Mouse (Mus musculus): ENCODE measurements around the gene Folr2. TPM values are rescaled to one million over a fixed set of nuclear protein-coding genes. Genes with fewer than 3 reads are reported as not detected.

Folr2 gene
- 7.9 and 8.4 TPM in 2 replicates for polyA plus RNA-seq (2012; rRNA removed)

GRCm38 (mm10) chr7:101857094-101857493, at the start of gene Folr2:
TSS of gene Folr2 (minus strand) at chr7:101857194.

GRCm38 (mm10) chr7:101906287-101906681, 49.3 kb upstream of the Folr2 start, which contains the start of gene Tomt:
TSS of gene Tomt (minus strand) at chr7:101906359.

GRCm38 (mm10) chr7:101905561-101906286, 48.7 kb upstream of the Folr2 start, which contains the start of gene Lamtor1:
TSS of gene Lamtor1 (plus strand) at chr7:101905904.

GRCm38 (mm10) chr7:101870629-101871028, 13.6 kb upstream of the Folr2 start, which contains the start of gene Folr1:
TSS of gene Folr1 (minus strand) at chr7:101870788.

GRCm38 (mm10) chr7:101863415-101863814, 6.4 kb upstream of the Folr2 start, which contains the start of gene Anapc15:
TSS of gene Anapc15 (plus strand) at chr7:101863715.

GRCm38 (mm10) chr7:101837606-101838471, 19.2 kb downstream of the Folr2 start, which contains the start of gene Inppl1:
TSS of gene Inppl1 (minus strand) at chr7:101838229.

GRCm38 (mm10) chr7:101817861-101818401, 39.1 kb downstream of the Folr2 start, which contains the start of gene Phox2a:
TSS of gene Phox2a (plus strand) at chr7:101818313.

Other genes with a start within 250 kb of the Folr2 start
- 8.3 and 8.9 TPM in 2 replicates for gene Clpb, start 193.6 kb downstream of the Folr2 start, polyA plus RNA-seq (2012; rRNA removed)
- gene Phox2a, start 38.9 kb downstream of the Folr2 start, polyA plus RNA-seq (2012; rRNA removed): not detected in 2 replicates
- gene Inppl1, start 19.0 kb downstream of the Folr2 start, polyA plus RNA-seq (2012; rRNA removed): 4.6 TPM in 2 replicates
- gene Anapc15, start 6.5 kb upstream of the Folr2 start, polyA plus RNA-seq (2012; rRNA removed): 59.8 and 64.5 TPM in 2 replicates
- 0.18 and 0.37 TPM in 2 replicates for gene Folr1, start 13.6 kb upstream of the Folr2 start, polyA plus RNA-seq (2012; rRNA removed)
- 58.7 and 64.3 TPM in 2 replicates for gene Lamtor1, start 48.7 kb upstream of the Folr2 start, polyA plus RNA-seq (2012; rRNA removed)
- 0.11 and 0.12 TPM in 2 replicates for gene Tomt, start 49.2 kb upstream of the Folr2 start, polyA plus RNA-seq (2012; rRNA removed)
- 1.1 and 1.4 TPM in 2 replicates for gene Lrrc51, start 76.7 kb upstream of the Folr2 start, polyA plus RNA-seq (2012; rRNA removed)
- 23.8 and 28.1 TPM in 2 replicates for gene Numa1, start 76.9 kb upstream of the Folr2 start, polyA plus RNA-seq (2012; rRNA removed)
- gene Il18bp, start 161.5 kb upstream of the Folr2 start, polyA plus RNA-seq (2012; rRNA removed): 9.0 and 12.3 TPM in 2 replicates
- gene Rnf121, start 208.3 kb upstream of the Folr2 start, polyA plus RNA-seq (2012; rRNA removed): 17.6 and 17.7 TPM in 2 replicates
- 15.5 and 16.8 TPM in 2 replicates for gene Xndc1, start 208.3 kb upstream of the Folr2 start, polyA plus RNA-seq (2012; rRNA removed)
- gene Xntrpc, start 208.5 kb upstream of the Folr2 start, polyA plus RNA-seq (2012; rRNA removed): 0.98 and 1.3 TPM in 2 replicates
- gene Trpc2, start 225.9 kb upstream of the Folr2 start, polyA plus RNA-seq (2012; rRNA removed): 0.06 TPM in 1 of 2 replicates, not detected in the other
- 0.03 and 0.41 TPM in 2 replicates for gene Art1, start 244.5 kb upstream of the Folr2 start, polyA plus RNA-seq (2012; rRNA removed)

All from liver, embryonic 14 days (tissue).